Mouse (Mus musculus): ENCODE measurements around the gene Rab19. TPM values are rescaled to one million over a fixed set of nuclear protein-coding genes. Genes with fewer than 3 reads are reported as not detected.

Gene Rab19
- polyA plus RNA-seq, 1 experiment from 2014 or later = 0.42 TPM

DNA sequence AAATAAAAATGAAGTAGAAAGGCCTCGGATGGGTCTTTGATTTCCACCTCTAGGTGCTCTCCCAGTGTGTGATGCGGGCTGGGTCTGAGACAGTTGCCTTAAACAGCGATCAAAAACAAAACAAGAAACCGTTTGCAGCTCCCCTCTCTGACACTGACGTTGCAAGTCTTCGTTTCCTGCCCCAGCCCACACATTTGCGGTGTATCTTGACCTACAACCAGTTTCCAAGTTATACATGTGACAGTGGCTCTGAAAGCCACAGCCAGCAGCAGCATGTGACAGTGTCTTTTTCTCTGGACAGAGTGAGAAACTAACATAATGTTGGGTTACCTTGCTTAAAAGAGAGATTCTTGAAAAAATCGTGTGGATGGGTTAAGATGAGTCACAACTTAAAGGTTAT is 1.2 kb upstream of the Rab19 start:
- peaks cover 14% of the 10 kb centered on the region for H3K4me1 ChIP-seq (replicated peaks)
- 59% methylated on average over 8 of the region's 8 CpGs for WGBS
- H3K9me3 ChIP-seq (replicated peaks) = no peaks in the 10 kb centered on the region
- peaks cover 6% of the 10 kb centered on the region; the same call in 1 of the 2 replicates for H3K27me3 ChIP-seq (replicated peaks)
- H3K27ac ChIP-seq (ENCODE audit: poor library complexity, severe bottlenecking) = no peak overlapping the region
- no peak overlapping the region for H3K9ac ChIP-seq
- peaks cover 2% of the 10 kb centered on the region; the same call in 1 of the 2 replicates for H3K36me3 ChIP-seq
- no peak overlapping the region for H3K4me2 ChIP-seq
- ATAC-seq (ENCODE audit: insufficient number of reproducible peaks, low FRiP score) = no peak
- no peak overlapping the region for H3K4me3 ChIP-seq

DNA sequence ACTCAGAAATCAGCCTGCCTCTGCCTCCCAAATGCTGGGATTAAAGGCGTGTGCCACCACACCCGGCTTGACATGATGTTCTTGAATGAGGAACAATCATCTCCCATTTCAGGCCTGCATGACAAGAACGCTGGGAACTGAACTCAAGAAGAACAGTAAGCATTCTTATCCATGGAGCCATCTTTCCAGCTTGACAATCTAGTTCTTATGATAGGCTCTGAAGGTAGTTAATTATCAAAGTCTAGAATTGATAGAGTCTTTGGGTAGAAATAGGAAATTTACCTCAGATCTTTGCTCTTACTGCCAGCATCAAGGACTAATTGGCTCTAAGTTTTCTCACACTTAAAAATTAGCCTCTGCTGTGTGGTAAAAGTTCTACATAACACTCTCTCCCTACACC is 699 bp upstream of the Rab19 start:
- Histone ChIP-seq H3K27ac (ENCODE audit: poor library complexity, severe bottlenecking) (no peak overlapping the region), H3K36me3 (no peaks in the 10 kb centered on the region), H3K9ac (no peak overlapping the region), H3K27me3 (replicated peaks) (peaks cover 6% of the 10 kb centered on the region; the same call in 1 of the 2 replicates), H3K9me3 (replicated peaks) (no peaks in the 10 kb centered on the region), H3K4me3 (no peak overlapping the region), H3K4me1 (replicated peaks) (peaks cover 14% of the 10 kb centered on the region), H3K4me2 (no peak overlapping the region)
- 75% methylated on average over 3 of the region's 3 CpGs for WGBS
- ATAC-seq (ENCODE audit: insufficient number of reproducible peaks, low FRiP score) = no peak

DNA sequence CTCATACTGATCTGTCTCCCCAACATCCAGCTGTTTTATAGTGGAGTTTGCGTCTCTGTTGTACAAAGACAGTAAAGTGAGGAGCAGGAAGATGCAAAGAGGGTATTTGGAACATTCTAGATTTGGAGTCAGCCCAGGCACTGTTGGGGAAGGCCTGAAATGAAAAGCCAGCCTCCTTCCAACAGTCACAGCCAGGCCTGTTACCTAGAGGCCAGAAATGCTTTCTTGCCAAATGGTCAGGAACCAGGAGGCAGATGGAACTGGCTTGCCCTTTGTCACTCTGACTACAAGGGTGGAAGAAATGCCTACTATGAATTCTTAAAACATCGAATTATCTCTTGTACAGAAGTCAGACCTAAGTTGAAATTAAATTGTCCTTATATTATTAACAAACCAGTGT is 9.0 kb downstream of the Rab19 start:
- Histone ChIP-seq H3K4me2 (no peak overlapping the region), H3K4me3 (no peak overlapping the region), H3K27me3 (replicated peaks) (no peaks in the 10 kb centered on the region), H3K4me1 (replicated peaks) (no peaks in the 10 kb centered on the region), H3K27ac (ENCODE audit: poor library complexity, severe bottlenecking) (no peak overlapping the region), H3K9me3 (replicated peaks) (no peaks in the 10 kb centered on the region), H3K9ac (no peak overlapping the region), H3K36me3 (no peaks in the 10 kb centered on the region)
- no peak for ATAC-seq (ENCODE audit: insufficient number of reproducible peaks, low FRiP score)
- 86% methylated on average over 2 of the region's 2 CpGs for WGBS

DNA sequence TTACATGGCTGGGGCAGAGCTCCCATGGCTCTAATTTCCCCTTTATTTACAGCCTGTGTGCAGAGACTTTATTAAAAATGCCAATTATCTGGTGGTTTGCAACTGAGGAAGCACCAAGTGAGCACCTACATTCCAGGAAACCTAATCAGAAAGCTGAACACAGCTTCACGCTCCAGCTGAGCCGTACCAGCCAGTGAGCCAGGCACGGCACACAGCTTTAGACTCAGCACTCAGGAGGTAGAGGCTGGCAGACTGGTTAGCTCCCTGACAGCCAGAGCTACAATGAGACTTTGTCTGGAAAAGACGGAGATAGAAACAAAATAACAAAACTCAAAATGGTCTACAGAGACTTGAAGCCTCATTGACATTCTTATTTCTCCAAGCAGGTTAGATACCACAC is 14.5 kb downstream of the Rab19 start:
- WGBS = 80% methylated on average over 4 of the region's 4 CpGs

DNA sequence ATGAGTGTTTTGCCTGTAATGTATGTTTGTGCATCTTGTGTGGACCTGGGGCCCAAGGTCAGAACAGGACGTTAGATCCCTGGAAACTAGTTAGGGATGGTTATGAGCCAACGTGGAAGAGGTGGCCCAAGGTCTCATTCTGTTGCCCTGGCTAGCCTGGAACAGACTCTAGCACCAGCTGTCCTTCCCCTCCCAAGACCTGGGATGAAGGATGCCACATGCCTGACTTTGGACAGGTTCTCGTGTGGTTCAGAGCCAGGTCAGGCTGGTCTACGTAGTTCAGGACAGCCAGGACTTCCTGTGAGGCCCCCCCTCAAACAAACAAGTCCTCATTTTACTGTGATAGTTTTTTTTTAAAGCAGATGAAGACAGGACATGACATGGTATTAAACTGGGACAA is 14.9 kb downstream of the Rab19 start:
- H3K4me3 ChIP-seq = no peak overlapping the region
- no peak overlapping the region for H3K4me2 ChIP-seq
- no peaks in the 10 kb centered on the region for H3K4me1 ChIP-seq (replicated peaks)
- H3K27me3 ChIP-seq (replicated peaks) = no peaks in the 10 kb centered on the region
- 69% methylated on average over 4 of the region's 4 CpGs for whole genome bisulfite sequencing
- H3K27ac ChIP-seq (ENCODE audit: poor library complexity, severe bottlenecking) = no peak overlapping the region
- no peaks in the 10 kb centered on the region for H3K9me3 ChIP-seq (replicated peaks)
- no peak for ATAC-seq (ENCODE audit: insufficient number of reproducible peaks, low FRiP score)
- no peak overlapping the region for H3K9ac ChIP-seq
- H3K36me3 ChIP-seq = peaks cover 17% of the 10 kb centered on the region

More for the DNA sequence above, 14.5 kb downstream of the Rab19 start:
- no peak for ATAC-seq (ENCODE audit: insufficient number of reproducible peaks, low FRiP score)
- peaks cover 17% of the 10 kb centered on the region for H3K36me3 ChIP-seq
- no peak overlapping the region for H3K4me2 ChIP-seq
- H3K9me3 ChIP-seq (replicated peaks) = no peaks in the 10 kb centered on the region
- H3K4me1 ChIP-seq (replicated peaks) = no peaks in the 10 kb centered on the region
- no peak overlapping the region for H3K4me3 ChIP-seq
- H3K27me3 ChIP-seq (replicated peaks) = no peaks in the 10 kb centered on the region
- H3K9ac ChIP-seq = no peak overlapping the region
- H3K27ac ChIP-seq (ENCODE audit: poor library complexity, severe bottlenecking) = no peak overlapping the region

DNA sequence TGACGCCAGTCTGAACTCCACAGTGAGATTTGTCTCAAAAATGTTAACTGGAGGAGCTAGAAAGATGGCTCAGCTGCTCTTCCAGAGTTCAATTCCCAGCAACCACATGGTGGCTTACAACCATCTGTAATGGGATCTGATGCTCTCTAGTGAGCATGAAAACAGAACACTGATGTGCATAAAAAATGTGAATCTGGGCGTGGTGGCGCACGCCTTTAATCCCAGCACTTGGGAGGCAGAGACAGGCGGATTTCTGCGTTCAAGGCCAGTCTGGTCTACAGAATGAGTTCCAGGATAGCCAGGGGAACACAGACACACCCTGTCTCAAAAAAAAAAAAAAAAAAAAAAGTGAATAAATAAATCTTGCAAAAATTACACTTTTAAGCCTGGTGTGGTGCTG is 16.1 kb downstream of the Rab19 start:
- H3K27me3 ChIP-seq (replicated peaks) = no peaks in the 10 kb centered on the region
- no peak overlapping the region for H3K9ac ChIP-seq
- no peak overlapping the region for H3K27ac ChIP-seq (ENCODE audit: poor library complexity, severe bottlenecking)
- no peak for ATAC-seq (ENCODE audit: insufficient number of reproducible peaks, low FRiP score)
- no peaks in the 10 kb centered on the region for H3K4me1 ChIP-seq (replicated peaks)
- 94% methylated on average over 6 of the region's 6 CpGs for WGBS
- H3K4me3 ChIP-seq = no peak overlapping the region
- H3K9me3 ChIP-seq (replicated peaks) = no peaks in the 10 kb centered on the region
- H3K4me2 ChIP-seq = no peak overlapping the region
- H3K36me3 ChIP-seq = peaks cover 22% of the 10 kb centered on the region

DNA sequence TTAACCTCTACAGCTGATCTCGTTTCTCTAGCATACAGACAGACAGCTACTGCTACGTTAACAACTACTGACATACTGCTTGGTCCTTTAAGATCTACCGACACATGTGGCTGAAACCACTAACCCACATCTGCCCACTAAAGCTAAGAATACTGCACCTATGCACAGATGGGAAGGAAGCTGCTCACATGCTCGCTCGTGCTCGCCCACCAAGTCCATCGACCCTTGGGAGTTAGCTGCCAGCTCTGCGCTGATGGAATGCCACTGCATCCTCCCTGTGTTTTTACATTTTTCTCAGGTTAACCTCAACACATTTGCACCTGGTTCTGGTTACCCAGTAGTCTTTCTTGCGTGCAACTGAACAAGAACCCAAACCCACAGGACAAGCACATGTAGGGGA is 17.4 kb downstream of the Rab19 start:
- no peaks in the 10 kb centered on the region for H3K9me3 ChIP-seq (replicated peaks)
- WGBS = 93% methylated on average over 9 of the region's 9 CpGs
- no peak overlapping the region for H3K4me2 ChIP-seq
- H3K4me3 ChIP-seq = no peak overlapping the region
- ATAC-seq (ENCODE audit: insufficient number of reproducible peaks, low FRiP score) = no peak
- no peak overlapping the region for H3K27ac ChIP-seq (ENCODE audit: poor library complexity, severe bottlenecking)
- no peaks in the 10 kb centered on the region for H3K4me1 ChIP-seq (replicated peaks)
- H3K9ac ChIP-seq = no peak overlapping the region
- H3K36me3 ChIP-seq = peaks cover 27% of the 10 kb centered on the region
- no peaks in the 10 kb centered on the region for H3K27me3 ChIP-seq (replicated peaks)

DNA sequence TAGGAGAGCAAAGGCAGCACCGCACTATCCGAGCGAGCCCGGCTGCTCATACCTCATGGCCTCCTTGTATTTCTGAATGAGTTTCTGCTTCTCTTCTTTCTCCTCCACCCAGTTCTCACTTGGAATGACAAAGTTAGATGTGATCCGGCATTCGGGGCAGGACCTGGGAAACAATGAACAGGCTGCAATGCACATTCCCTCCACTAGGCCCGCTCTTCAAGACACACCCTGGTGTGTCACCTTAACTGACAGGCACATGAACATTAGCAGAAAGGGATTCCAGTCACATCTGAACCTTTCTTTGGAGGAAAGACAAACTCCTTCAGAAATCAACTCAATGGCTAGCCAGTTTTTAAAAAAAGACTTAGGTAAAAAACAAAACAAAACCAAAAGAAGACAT is 19.4 kb downstream of the Rab19 start:
- no peak overlapping the region for H3K27ac ChIP-seq (ENCODE audit: poor library complexity, severe bottlenecking)
- no peaks in the 10 kb centered on the region for H3K27me3 ChIP-seq (replicated peaks)
- peaks cover 42% of the 10 kb centered on the region for H3K36me3 ChIP-seq
- ATAC-seq (ENCODE audit: insufficient number of reproducible peaks, low FRiP score) = no peak
- H3K4me3 ChIP-seq = no peak overlapping the region
- no peaks in the 10 kb centered on the region for H3K9me3 ChIP-seq (replicated peaks)
- H3K4me1 ChIP-seq (replicated peaks) = no peaks in the 10 kb centered on the region
- WGBS = 73% methylated on average over 7 of the region's 7 CpGs
- no peak overlapping the region for H3K4me2 ChIP-seq
- H3K9ac ChIP-seq = no peak overlapping the region

DNA sequence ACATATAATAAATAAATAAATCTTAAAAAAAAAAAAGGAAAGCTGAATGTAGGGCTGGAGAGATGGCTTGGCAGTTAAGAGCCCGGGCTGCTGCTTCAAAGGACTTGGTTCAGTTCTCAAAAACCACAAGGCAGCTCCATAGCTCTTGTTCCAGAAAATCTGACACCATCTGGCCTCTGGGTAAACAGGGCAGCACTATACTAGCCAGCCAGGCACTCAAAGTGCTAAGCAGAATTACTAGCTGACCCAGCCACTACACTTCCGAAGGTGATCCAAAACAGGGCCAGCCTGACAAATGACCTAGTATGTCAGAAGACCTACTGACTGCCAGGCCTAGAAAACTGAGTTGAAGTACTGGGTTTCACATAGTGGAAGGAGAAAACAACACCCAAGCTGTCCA is 22.2 kb downstream of the Rab19 start:
- H3K4me2 ChIP-seq = no peak overlapping the region
- no peaks in the 10 kb centered on the region for H3K27me3 ChIP-seq (replicated peaks)
- H3K36me3 ChIP-seq = peaks cover 47% of the 10 kb centered on the region
- no peak overlapping the region for H3K4me3 ChIP-seq
- H3K9me3 ChIP-seq (replicated peaks) = no peaks in the 10 kb centered on the region
- H3K4me1 ChIP-seq (replicated peaks) = peaks cover 5% of the 10 kb centered on the region; the same call in 1 of the 2 replicates
- ATAC-seq (ENCODE audit: insufficient number of reproducible peaks, low FRiP score) = no peak
- 80% methylated on average over 2 of the region's 2 CpGs for WGBS
- no peak overlapping the region for H3K9ac ChIP-seq
- H3K27ac ChIP-seq (ENCODE audit: poor library complexity, severe bottlenecking) = no peak overlapping the region

DNA sequence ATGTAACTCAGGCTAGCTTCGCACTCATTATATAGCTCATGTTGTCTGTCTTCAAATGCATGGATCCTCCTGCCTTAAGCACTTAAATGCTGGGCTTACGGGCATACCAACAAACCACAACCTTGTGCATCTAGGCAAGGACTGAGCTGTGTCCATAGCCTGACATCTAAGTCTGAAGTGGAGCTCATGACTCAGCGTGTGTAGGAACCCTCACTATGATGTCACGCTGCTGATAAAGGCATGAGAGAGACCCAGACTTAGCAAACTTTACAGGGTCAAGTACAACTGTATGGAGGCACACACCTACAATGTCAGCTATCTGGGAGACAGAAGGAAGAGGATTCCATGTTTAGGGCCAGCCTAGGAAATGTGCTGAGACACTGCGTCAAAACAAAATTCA is 25.5 kb downstream of the Rab19 start:
- no peak overlapping the region for H3K4me3 ChIP-seq
- no peak for ATAC-seq (ENCODE audit: insufficient number of reproducible peaks, low FRiP score)
- H3K4me1 ChIP-seq (replicated peaks) = peaks cover 5% of the 10 kb centered on the region; the same call in 1 of the 2 replicates
- H3K4me2 ChIP-seq = no peak overlapping the region
- H3K27me3 ChIP-seq (replicated peaks) = no peaks in the 10 kb centered on the region
- H3K36me3 ChIP-seq = peaks cover 32% of the 10 kb centered on the region
- WGBS = 76% methylated on average over 5 of the region's 5 CpGs
- no peak overlapping the region for H3K9ac ChIP-seq
- H3K9me3 ChIP-seq (replicated peaks) = no peaks in the 10 kb centered on the region
- no peak overlapping the region for H3K27ac ChIP-seq (ENCODE audit: poor library complexity, severe bottlenecking)

DNA sequence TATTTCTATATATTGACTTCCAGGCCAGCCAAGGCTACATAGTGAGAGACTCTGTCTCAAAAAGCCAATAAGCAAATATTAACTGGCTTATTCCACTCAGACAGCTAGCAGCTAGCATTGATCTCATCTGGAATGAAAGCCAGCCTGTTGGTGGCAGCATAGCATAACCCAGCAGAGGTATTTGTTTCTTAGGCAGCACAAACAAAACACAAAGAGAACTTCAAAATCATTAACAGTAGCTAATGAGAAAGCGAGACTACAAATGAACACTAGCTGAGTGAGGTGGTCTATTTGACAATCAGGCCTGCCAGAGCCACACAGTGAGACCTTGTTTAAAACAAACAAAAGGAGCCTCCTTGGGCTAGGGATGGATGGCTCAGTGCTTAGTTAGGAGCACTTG is 33.1 kb downstream of the Rab19 start:
- Histone ChIP-seq H3K4me3 (no peak overlapping the region), H3K27me3 (replicated peaks) (peaks cover 13% of the 10 kb centered on the region; the same call in 1 of the 2 replicates), H3K27ac (ENCODE audit: poor library complexity, severe bottlenecking) (no peak overlapping the region), H3K4me2 (no peak overlapping the region), H3K4me1 (replicated peaks) (0 out of 2 replicates have a peak, but pooled peaks cover 3% of the 10 kb centered on the region), H3K9ac (no peak overlapping the region), H3K9me3 (replicated peaks) (no peaks in the 10 kb centered on the region), H3K36me3 (peaks cover 2% of the 10 kb centered on the region; the same call in 1 of the 2 replicates)
- 92% methylated on average over 1 of the region's 1 CpGs for WGBS
- no peak for ATAC-seq (ENCODE audit: insufficient number of reproducible peaks, low FRiP score)

DNA sequence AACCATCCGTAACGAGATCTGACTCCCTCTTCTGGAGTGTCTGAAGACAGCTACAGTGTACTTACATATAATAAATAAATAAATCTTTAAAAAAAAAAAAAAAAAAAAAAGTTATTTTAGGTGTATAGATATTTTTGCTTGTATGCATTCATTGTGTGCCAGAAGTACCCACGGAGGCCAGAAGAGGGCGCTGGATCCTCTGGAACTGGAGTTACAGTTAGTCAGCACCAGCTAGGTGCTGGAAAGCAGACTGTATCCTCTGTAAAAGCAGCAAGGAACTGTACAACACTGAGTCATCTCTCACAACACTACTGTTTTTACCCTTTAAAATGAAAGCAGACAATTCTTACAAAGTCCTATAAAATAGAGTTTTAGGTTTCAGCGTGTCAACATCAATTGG is 34.8 kb downstream of the Rab19 start:
- 47% methylated on average over 3 of the region's 5 CpGs for WGBS
- no peaks in the 10 kb centered on the region for H3K9me3 ChIP-seq (replicated peaks)
- H3K9ac ChIP-seq = no peak overlapping the region
- H3K36me3 ChIP-seq = no peaks in the 10 kb centered on the region
- ATAC-seq (ENCODE audit: insufficient number of reproducible peaks, low FRiP score) = no peak
- no peak overlapping the region for H3K4me2 ChIP-seq
- H3K4me1 ChIP-seq (replicated peaks) = 0 out of 2 replicates have a peak, but pooled peaks cover 7% of the 10 kb centered on the region
- peaks cover 13% of the 10 kb centered on the region; the same call in 1 of the 2 replicates for H3K27me3 ChIP-seq (replicated peaks)
- no peak overlapping the region for H3K27ac ChIP-seq (ENCODE audit: poor library complexity, severe bottlenecking)
- H3K4me3 ChIP-seq = no peak overlapping the region

All from heart, embryonic 12.5 days (tissue).